Mouse (Mus musculus): Measurements from ENCODE around the gene Pi4ka. TPM values are rescaled to one million over a fixed set of nuclear protein-coding genes. Genes with fewer than 3 reads are reported as not detected.
A peak's percentile ranks its signal among the peaks of the same experiment; 100 is the strongest.
"Not testable (repeated sequence)": the region's sequence is repeated elsewhere in the genome, so short reads cannot be mapped to it uniquely, and the experiment has no call there.

The Pi4ka gene
- polyA plus RNA-seq, 2 experiments = 36.5 to 62.3 TPM

DNA sequence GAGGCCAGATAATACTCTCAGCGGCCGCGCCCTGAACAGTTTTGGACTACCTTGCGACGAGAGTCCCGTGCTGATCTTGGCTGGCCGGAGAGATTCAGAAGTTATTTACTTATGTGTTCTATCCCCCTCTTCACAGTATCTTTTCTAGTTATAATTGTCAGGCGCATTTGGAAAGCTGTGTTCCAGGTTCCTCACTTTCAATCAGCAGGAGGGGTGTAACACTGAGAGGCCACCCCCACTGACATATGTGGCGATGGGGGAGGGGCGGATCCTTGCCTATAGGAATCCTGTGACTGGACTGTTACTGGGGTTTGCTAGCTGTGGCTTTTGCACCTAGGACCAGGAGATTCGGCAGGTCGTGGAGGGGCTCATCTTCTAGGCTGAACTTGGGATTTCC, 171.6 kb downstream of the Pi4ka start:
- no peaks in the 10 kb centered on the region for H3K36me3 ChIP-seq (ENCODE audit: control insufficient read depth, insufficient read depth, low read length)
- no peaks in the 10 kb centered on the region for H3K9me3 ChIP-seq (ENCODE audit: control insufficient read depth, low read length)
- under 1% methylated on average over 12 of the region's 12 CpGs for WGBS
- H3K4me1 ChIP-seq (ENCODE audit: control insufficient read depth, insufficient read depth, low read length) = peaks cover 27% of the 10 kb centered on the region
- peak overlapping the region; percentile 85 for H3K9ac ChIP-seq (ENCODE audit: low read depth, low read length, severe bottlenecking)
- peak overlapping the region; percentile 71 for H3K4me2 ChIP-seq (replicated peaks; ENCODE audit: low read depth, low read length, severe bottlenecking)
- DNase-seq (ENCODE audit: low spot score) (peak; percentile 72), ATAC-seq (ENCODE audit: low FRiP score, low read depth) (no peak)
- H3K4me3 ChIP-seq (replicated peaks; ENCODE audit: low read length) = peak overlapping the region; percentile 74
- TF ChIP-seq POLR2A (IDR thresholded peaks at IDR 0.05; ENCODE audit: borderline replicate concordance, extremely low read depth, insufficient read depth, insufficient read length) = no peak
- peak overlapping the region; percentile 89; the same call in 1 of the 2 replicates for H3K27ac ChIP-seq (replicated peaks; ENCODE audit: low read depth, low read length)
- no peaks in the 10 kb centered on the region for H3K27me3 ChIP-seq (ENCODE audit: control insufficient read depth, insufficient read depth, low read length)

DNA sequence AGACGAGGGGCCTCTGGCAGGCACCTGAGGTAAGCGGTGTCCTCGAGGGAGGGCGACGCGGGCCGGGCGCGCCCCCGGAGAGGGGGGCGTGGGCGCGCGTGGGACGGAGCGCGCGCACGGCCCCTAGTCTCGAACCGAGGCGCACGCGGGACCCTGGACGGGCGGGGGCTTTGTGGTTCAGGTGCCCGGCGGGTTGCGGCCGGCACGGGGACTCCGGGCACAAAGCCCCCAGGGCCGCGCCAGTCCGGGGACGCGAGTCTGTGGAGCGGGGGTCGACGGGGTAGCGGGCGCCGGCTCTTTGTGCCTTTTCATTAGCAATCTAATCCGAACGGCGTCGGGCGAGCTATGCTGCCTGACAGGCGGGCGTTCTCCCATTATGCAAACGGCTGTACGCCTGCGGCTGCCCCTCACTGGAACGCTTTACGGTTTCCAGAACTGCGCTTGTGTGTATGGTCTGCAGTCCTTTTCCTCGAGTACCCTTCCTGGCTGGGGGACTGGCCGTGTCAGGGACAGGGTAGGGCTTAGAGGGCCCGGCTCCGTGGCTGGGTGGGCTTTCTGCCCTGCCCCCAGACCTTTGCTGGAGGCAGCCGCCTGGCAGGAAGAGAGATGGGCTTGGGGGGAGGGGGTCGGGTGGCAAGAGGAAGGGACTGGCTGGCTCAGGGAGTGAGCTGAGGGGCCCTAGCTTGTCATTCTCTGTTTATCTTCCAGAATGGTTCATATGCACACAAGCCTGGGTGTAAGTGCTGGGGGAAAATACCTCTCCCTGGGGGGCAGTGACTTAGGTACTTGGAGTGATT, 172.2 kb downstream of the Pi4ka start:
- no peaks in the 10 kb centered on the region for H3K27me3 ChIP-seq (ENCODE audit: control insufficient read depth, insufficient read depth, low read length)
- H3K4me1 ChIP-seq (ENCODE audit: control insufficient read depth, insufficient read depth, low read length) = peaks cover 26% of the 10 kb centered on the region
- H3K36me3 ChIP-seq (ENCODE audit: control insufficient read depth, insufficient read depth, low read length) = no peaks in the 10 kb centered on the region
- H3K4me3 ChIP-seq (replicated peaks; ENCODE audit: low read length) = peak overlapping the region; percentile 74
- H3K4me2 ChIP-seq (replicated peaks; ENCODE audit: low read depth, low read length, severe bottlenecking) = peak overlapping the region; percentile 71
- DNase-seq (ENCODE audit: low spot score) (peak; percentile 58), ATAC-seq (ENCODE audit: low FRiP score, low read depth) (peak; percentile 69)
- peak overlapping the region; percentile 85 for H3K9ac ChIP-seq (ENCODE audit: low read depth, low read length, severe bottlenecking)
- TF ChIP-seq POLR2A (IDR thresholded peaks at IDR 0.05; ENCODE audit: borderline replicate concordance, extremely low read depth, insufficient read depth, insufficient read length) = no peak
- H3K9me3 ChIP-seq (ENCODE audit: control insufficient read depth, low read length) = no peaks in the 10 kb centered on the region
- H3K27ac ChIP-seq (replicated peaks; ENCODE audit: low read depth, low read length) = peak overlapping the region; percentile 89
- 0% methylated on average over 27 of the region's 62 CpGs for WGBS

DNA sequence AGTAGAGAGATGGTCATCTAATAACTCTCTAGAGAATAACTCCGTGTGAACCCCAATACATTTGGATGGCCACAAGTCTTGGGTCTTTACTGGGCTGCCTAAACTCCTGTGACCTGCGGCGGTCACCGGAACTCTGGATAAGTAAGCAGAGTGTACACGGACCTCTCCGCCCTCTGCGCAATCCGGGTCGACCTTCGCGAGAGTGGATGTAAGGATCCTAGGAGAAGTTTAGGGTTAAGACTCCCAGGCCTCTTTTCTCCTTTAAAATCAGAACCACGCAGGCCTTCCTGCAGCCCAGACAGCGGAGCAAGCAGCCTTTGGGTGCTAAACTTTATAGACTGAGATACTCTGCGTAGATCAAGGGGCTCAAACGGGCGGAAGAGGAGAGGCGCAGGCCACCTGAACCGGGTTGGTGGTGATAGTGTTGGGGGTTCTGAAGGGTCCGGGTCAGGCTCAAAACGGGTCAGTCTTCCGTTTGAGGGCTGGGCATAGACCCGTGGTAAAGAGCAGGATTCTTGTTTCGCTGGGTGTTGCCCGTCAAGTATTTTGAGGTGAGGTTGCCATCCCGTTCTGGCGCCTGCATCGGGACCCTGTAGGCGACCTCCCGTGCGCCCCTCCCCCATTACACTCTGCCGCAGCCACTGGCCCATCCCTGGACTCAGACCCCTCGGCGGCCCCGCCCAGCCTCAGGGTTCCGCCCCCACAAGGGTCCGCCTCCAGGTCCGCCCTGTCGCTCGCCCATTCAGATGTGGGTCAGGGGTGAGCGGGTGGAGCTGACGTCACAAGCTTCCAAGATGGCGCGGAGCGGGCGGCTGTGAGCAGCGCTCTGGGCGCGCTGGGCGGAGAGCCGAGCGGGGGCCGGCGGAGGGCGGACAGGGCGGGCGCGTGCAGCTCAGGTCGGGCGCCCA, 173.1 kb downstream of the Pi4ka start, which contains the start of gene Hic2:
TSS of gene Hic2 (plus strand) at position 779 of the 908 bp plus-strand sequence.
- peak; percentile 94 for DNase-seq (ENCODE audit: low spot score)
- no peaks in the 10 kb centered on the region for H3K36me3 ChIP-seq (ENCODE audit: control insufficient read depth, insufficient read depth, low read length)
- 0 out of 2 replicates have a peak, but pooled peaks have one; percentile 84 for TF ChIP-seq POLR2A (IDR thresholded peaks at IDR 0.05; ENCODE audit: borderline replicate concordance, extremely low read depth, insufficient read depth, insufficient read length)
- 3% methylated on average over 50 of the region's 59 CpGs for WGBS
- H3K27me3 ChIP-seq (ENCODE audit: control insufficient read depth, insufficient read depth, low read length) = no peaks in the 10 kb centered on the region
- H3K27ac ChIP-seq (replicated peaks; ENCODE audit: low read depth, low read length) = peak within 1 kb of the TSS; percentile 89
- peak; percentile 96 for ATAC-seq (ENCODE audit: low FRiP score, low read depth)
- peak within 1 kb of the TSS; percentile 85 for H3K9ac ChIP-seq (ENCODE audit: low read depth, low read length, severe bottlenecking)
- H3K4me3 ChIP-seq (replicated peaks; ENCODE audit: low read length) = peak within 1 kb of the TSS; percentile 74
- peak within 1 kb of the TSS; percentile 71 for H3K4me2 ChIP-seq (replicated peaks; ENCODE audit: low read depth, low read length, severe bottlenecking)
- peaks cover 25% of the 10 kb centered on the region for H3K4me1 ChIP-seq (ENCODE audit: control insufficient read depth, insufficient read depth, low read length)
- no peaks in the 10 kb centered on the region for H3K9me3 ChIP-seq (ENCODE audit: control insufficient read depth, low read length)

DNA sequence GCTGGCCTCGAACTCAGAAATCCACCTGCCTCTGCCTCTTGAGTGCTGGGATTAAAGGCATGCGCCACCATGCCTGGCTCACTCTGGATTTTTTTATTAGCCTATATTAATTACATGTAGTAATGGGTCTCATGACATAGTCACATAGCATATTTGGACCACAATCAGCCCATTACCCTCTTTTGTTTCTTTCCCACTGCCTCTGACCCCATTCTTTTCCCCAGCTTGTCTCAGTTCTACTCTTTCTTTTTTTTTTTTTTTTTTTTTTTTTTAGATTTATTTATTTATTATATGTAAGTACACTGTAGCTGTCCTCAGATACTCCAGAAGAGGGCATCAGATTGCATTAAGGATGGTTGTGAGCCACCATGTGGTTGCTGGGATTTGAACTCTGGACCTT, 174.6 kb downstream of the Pi4ka start:
- not testable (repeated sequence) for DNase-seq (ENCODE audit: low spot score)
- 87% methylated on average over 2 of the region's 2 CpGs for WGBS

More for the DNA sequence above, 174.6 kb downstream of the Pi4ka start:
- not testable (repeated sequence) for H3K4me2 ChIP-seq (replicated peaks; ENCODE audit: low read depth, low read length, severe bottlenecking); H3K27ac ChIP-seq (replicated peaks; ENCODE audit: low read depth, low read length); H3K27me3 ChIP-seq (ENCODE audit: control insufficient read depth, insufficient read depth, low read length); H3K4me3 ChIP-seq (replicated peaks; ENCODE audit: low read length); H3K9me3 ChIP-seq (ENCODE audit: control insufficient read depth, low read length); H3K9ac ChIP-seq (ENCODE audit: low read depth, low read length, severe bottlenecking); H3K36me3 ChIP-seq (ENCODE audit: control insufficient read depth, insufficient read depth, low read length); ATAC-seq (ENCODE audit: low FRiP score, low read depth)
- peaks cover 20% of the 10 kb centered on the region for H3K4me1 ChIP-seq (ENCODE audit: control insufficient read depth, insufficient read depth, low read length)

Other genes starting within 250 kb of the Pi4ka start
- 91.1 and 124 TPM in 2 replicates for gene Ube2l3, start 203.7 kb downstream of the Pi4ka start, polyA plus RNA-seq (2012; rRNA removed)
- gene Ube2l3, start 203.7 kb downstream of the Pi4ka start, polyA plus RNA-seq (2014; fragmentation: Nextera tagmentation; extraction: Ambion mirVana) = 304 and 323 TPM in 2 replicates
- gene Rimbp3, start 197.7 kb downstream of the Pi4ka start, polyA plus RNA-seq (2012; rRNA removed) = 0.21 and 0.22 TPM in 2 replicates
- 0.17 and 0.26 TPM in 2 replicates for gene Rimbp3, start 197.7 kb downstream of the Pi4ka start, polyA plus RNA-seq (2014; fragmentation: Nextera tagmentation; extraction: Ambion mirVana)
- 7.8 and 9.1 TPM in 2 replicates for gene Hic2, start 172.7 kb downstream of the Pi4ka start, polyA plus RNA-seq (2012; rRNA removed)
- gene Hic2, start 172.7 kb downstream of the Pi4ka start, polyA plus RNA-seq (2014; fragmentation: Nextera tagmentation; extraction: Ambion mirVana) = 4.6 and 4.9 TPM in 2 replicates
- 23.8 and 28.2 TPM in 2 replicates for gene Tmem191c, start 130.2 kb downstream of the Pi4ka start, polyA plus RNA-seq (2012; rRNA removed)
- 7.5 and 8.2 TPM in 2 replicates for gene Tmem191c, start 130.2 kb downstream of the Pi4ka start, polyA plus RNA-seq (2014; fragmentation: Nextera tagmentation; extraction: Ambion mirVana)
- gene Serpind1, start 74.9 kb downstream of the Pi4ka start, polyA plus RNA-seq (2012; rRNA removed) = 0.43 and 0.51 TPM in 2 replicates
- 0.44 and 0.77 TPM in 2 replicates for gene Serpind1, start 74.9 kb downstream of the Pi4ka start, polyA plus RNA-seq (2014; fragmentation: Nextera tagmentation; extraction: Ambion mirVana)
- 9.0 and 9.7 TPM in 2 replicates for gene Snap29, start 328 bp downstream of the Pi4ka start, polyA plus RNA-seq (2012; rRNA removed)
- gene Snap29, start 328 bp downstream of the Pi4ka start, polyA plus RNA-seq (2014; fragmentation: Nextera tagmentation; extraction: Ambion mirVana) = 6.6 and 7.8 TPM in 2 replicates
- 36.6 and 65.3 TPM in 2 replicates for gene Crkl, start 45.7 kb upstream of the Pi4ka start, polyA plus RNA-seq (2012; rRNA removed)
- gene Crkl, start 45.7 kb upstream of the Pi4ka start, polyA plus RNA-seq (2014; fragmentation: Nextera tagmentation; extraction: Ambion mirVana) = 62.9 and 70.7 TPM in 2 replicates
- 0.85 and 1.3 TPM in 2 replicates for gene Aifm3, start 83.3 kb upstream of the Pi4ka start, polyA plus RNA-seq (2012; rRNA removed)
- gene Aifm3, start 83.3 kb upstream of the Pi4ka start, polyA plus RNA-seq (2014; fragmentation: Nextera tagmentation; extraction: Ambion mirVana) = 0.48 and 0.55 TPM in 2 replicates
- gene Lztr1, start 102.4 kb upstream of the Pi4ka start, polyA plus RNA-seq (2012; rRNA removed) = 246 and 336 TPM in 2 replicates
- 82.6 and 87.6 TPM in 2 replicates for gene Lztr1, start 102.4 kb upstream of the Pi4ka start, polyA plus RNA-seq (2014; fragmentation: Nextera tagmentation; extraction: Ambion mirVana)
- gene Thap7, start 124.8 kb upstream of the Pi4ka start, polyA plus RNA-seq (2012; rRNA removed) = 91.9 and 104 TPM in 2 replicates
- 60.0 and 63.2 TPM in 2 replicates for gene Thap7, start 124.8 kb upstream of the Pi4ka start, polyA plus RNA-seq (2014; fragmentation: Nextera tagmentation; extraction: Ambion mirVana)
- 0.08 and 0.23 TPM in 2 replicates for gene Lrrc74b, start 154.9 kb upstream of the Pi4ka start, polyA plus RNA-seq (2012; rRNA removed)
- gene Lrrc74b, start 154.9 kb upstream of the Pi4ka start, polyA plus RNA-seq (2014; fragmentation: Nextera tagmentation; extraction: Ambion mirVana) = 0.29 TPM in 1 of 2 replicates, not detected in the other
- 0.92 and 0.99 TPM in 2 replicates for gene P2rx6, start 155.6 kb upstream of the Pi4ka start, polyA plus RNA-seq (2012; rRNA removed)
- gene P2rx6, start 155.6 kb upstream of the Pi4ka start, polyA plus RNA-seq (2014; fragmentation: Nextera tagmentation; extraction: Ambion mirVana) = 0.47 and 0.82 TPM in 2 replicates
- 7.7 and 14.2 TPM in 2 replicates for gene Slc7a4, start 176.9 kb upstream of the Pi4ka start, polyA plus RNA-seq (2012; rRNA removed)
- 8.0 and 8.2 TPM in 2 replicates for gene Slc7a4, start 176.9 kb upstream of the Pi4ka start, polyA plus RNA-seq (2014; fragmentation: Nextera tagmentation; extraction: Ambion mirVana)
- gene Smpd4, start 213.0 kb upstream of the Pi4ka start, polyA plus RNA-seq (2012; rRNA removed) = 120 and 163 TPM in 2 replicates
- 32.5 and 38.7 TPM in 2 replicates for gene Smpd4, start 213.0 kb upstream of the Pi4ka start, polyA plus RNA-seq (2014; fragmentation: Nextera tagmentation; extraction: Ambion mirVana)
- 7.9 and 8.9 TPM in 2 replicates for gene Ccdc74a, start 240.2 kb upstream of the Pi4ka start, polyA plus RNA-seq (2012; rRNA removed)
- 6.5 and 7.0 TPM in 2 replicates for gene Ccdc74a, start 240.2 kb upstream of the Pi4ka start, polyA plus RNA-seq (2014; fragmentation: Nextera tagmentation; extraction: Ambion mirVana)

All from limb, embryonic 14.5 days (tissue).